Mouse (Mus musculus): ENCODE measurements around the gene Dmap1. TPM values are rescaled to one million over a fixed set of nuclear protein-coding genes. Genes with fewer than 3 reads are reported as not detected.

Gene Dmap1
- polyA plus RNA-seq (2015; fragmentation: Nextera tagmentation; extraction: Ambion mirVana): 67.5 and 74.0 TPM in 2 replicates

DNA sequence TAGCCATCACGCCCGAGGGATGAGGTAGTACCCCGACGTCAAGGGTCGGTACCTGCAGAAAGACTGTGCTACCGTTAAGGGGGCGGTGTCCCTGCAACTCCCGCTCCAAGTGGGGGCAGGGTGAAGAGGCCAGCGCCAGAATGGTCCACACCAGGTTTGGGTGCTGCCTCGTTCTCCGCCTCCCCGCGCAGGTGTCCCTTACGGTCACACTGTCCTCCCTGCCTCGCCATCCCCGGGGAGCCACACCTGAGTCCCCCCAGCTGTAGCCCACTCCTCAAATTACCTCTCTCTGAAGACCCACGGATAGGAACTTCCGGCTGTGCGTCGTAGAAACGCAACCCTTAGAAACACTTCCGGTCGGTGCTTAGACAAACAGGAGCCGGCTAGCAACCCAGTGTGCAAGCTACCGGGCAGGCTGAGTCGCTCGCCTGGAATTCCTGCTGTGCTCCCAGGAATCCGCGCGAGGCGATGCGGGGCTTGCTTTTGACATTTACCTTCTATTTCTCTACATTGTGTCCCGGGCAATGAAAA is at the start of gene Dmap1:
Gene Dmap1 (minus strand): TSS at position 343 of the 531 bp plus-strand sequence.

DNA sequence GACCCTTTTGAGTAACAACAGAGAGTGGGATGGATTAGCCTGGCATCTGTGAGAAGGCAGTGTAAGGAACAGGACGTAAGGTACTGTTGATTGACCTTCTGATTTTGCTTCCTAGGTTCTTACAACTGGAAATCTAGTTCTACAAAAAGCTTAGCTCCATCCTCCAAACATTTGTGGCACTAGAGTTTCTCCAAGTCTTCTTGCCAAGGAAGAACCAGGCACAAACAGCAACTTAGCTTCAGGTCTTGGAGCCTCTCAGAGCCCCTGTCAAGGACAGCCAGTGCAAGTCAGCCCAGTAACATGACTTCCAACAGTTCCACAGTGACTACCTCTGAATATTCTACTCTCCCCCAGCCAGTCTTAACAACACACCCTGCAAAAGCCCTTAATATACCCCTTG is 42.0 kb upstream of the Dmap1 start, which contains the start of gene Gm12845:
Gene Gm12845 (plus strand): TSS at position 301 of the 400 bp plus-strand sequence.

Other genes with a start within 250 kb of the Dmap1 start
- gene Rnf220, start 185.2 kb downstream of the Dmap1 start, polyA plus RNA-seq (2015; fragmentation: Nextera tagmentation; extraction: Ambion mirVana): 98.1 and 102 TPM in 2 replicates
- gene Eri3, start 131.9 kb downstream of the Dmap1 start, polyA plus RNA-seq (2015; fragmentation: Nextera tagmentation; extraction: Ambion mirVana): 280 and 289 TPM in 2 replicates
- gene Gm12845, start 42.1 kb upstream of the Dmap1 start, polyA plus RNA-seq (2015; fragmentation: Nextera tagmentation; extraction: Ambion mirVana): not detected in 2 replicates
- gene Klf17, start 83.4 kb upstream of the Dmap1 start, polyA plus RNA-seq (2015; fragmentation: Nextera tagmentation; extraction: Ambion mirVana): not detected in 2 replicates
- 106 and 124 TPM in 2 replicates for gene Slc6a9, start 152.2 kb upstream of the Dmap1 start, polyA plus RNA-seq (2015; fragmentation: Nextera tagmentation; extraction: Ambion mirVana)
- 0.90 and 1.7 TPM in 2 replicates for gene Ccdc24, start 190.3 kb upstream of the Dmap1 start, polyA plus RNA-seq (2015; fragmentation: Nextera tagmentation; extraction: Ambion mirVana)
- gene B4galt2, start 201.2 kb upstream of the Dmap1 start, polyA plus RNA-seq (2015; fragmentation: Nextera tagmentation; extraction: Ambion mirVana): 80.3 and 87.4 TPM in 2 replicates
- gene Atp6v0b, start 205.1 kb upstream of the Dmap1 start, polyA plus RNA-seq (2015; fragmentation: Nextera tagmentation; extraction: Ambion mirVana): 740 and 756 TPM in 2 replicates
- 14.9 TPM in 2 replicates for gene Dph2, start 209.8 kb upstream of the Dmap1 start, polyA plus RNA-seq (2015; fragmentation: Nextera tagmentation; extraction: Ambion mirVana)
- 43.1 and 51.2 TPM in 2 replicates for gene Ipo13, start 232.7 kb upstream of the Dmap1 start, polyA plus RNA-seq (2015; fragmentation: Nextera tagmentation; extraction: Ambion mirVana)
- 1.5 and 1.6 TPM in 2 replicates for gene Artn, start 247.5 kb upstream of the Dmap1 start, polyA plus RNA-seq (2015; fragmentation: Nextera tagmentation; extraction: Ambion mirVana)

Data from neural tube, postnatal 0 days (tissue).